Mouse (Mus musculus): Measurements from ENCODE around the gene Akr1d1. TPM values are rescaled to one million over a fixed set of nuclear protein-coding genes. Genes with fewer than 3 reads are reported as not detected.

Akr1d1 gene
- total RNA-seq (2021), result not detected
- long read RNA-seq, experiment 1, result 0 reads
- long read RNA-seq, experiment 2, result 0 reads

GRCm38 (mm10) chr6:37529940-37530339, at the start of gene Akr1d1:
TSS of gene Akr1d1 (plus strand) at chr6:37530173.
- DNase-seq, result no peak
- intact Hi-C loops (cut with DNase I), result no loop called here

GRCm38 (mm10) chr6:37481147-37481546, 48.8 kb upstream of the Akr1d1 start:
- intact Hi-C loops (cut with DNase I), result no loop called here
- DNase-seq, result no peak

- no peak for DNase-seq
- intact Hi-C loops (cut with DNase I), result no loop called here
Measured at GRCm38 (mm10) chr6:37483262-37483661, 46.7 kb upstream of the Akr1d1 start.

GRCm38 (mm10) chr6:37484588-37485070, 45.3 kb upstream of the Akr1d1 start:
- intact Hi-C loops (cut with DNase I), result no loop called here
- no peak for DNase-seq

GRCm38 (mm10) chr6:37486502-37486901, 43.5 kb upstream of the Akr1d1 start:
- DNase-seq, result no peak
- intact Hi-C loops (cut with DNase I), result no loop called here

- intact Hi-C loops (cut with DNase I), result no loop called here
Measured at GRCm38 (mm10) chr6:37492241-37492640, 37.7 kb upstream of the Akr1d1 start.

GRCm38 (mm10) chr6:37494957-37495356, 35.0 kb upstream of the Akr1d1 start:
- intact Hi-C loops (cut with DNase I), result no loop called here
- no peak for DNase-seq

More at GRCm38 (mm10) chr6:37492241-37492640, 37.7 kb upstream of the Akr1d1 start:
- DNase-seq, result no peak

- no peak for DNase-seq
- intact Hi-C loops (cut with DNase I), result no loop called here
Measured at GRCm38 (mm10) chr6:37496866-37497265, 33.1 kb upstream of the Akr1d1 start.

GRCm38 (mm10) chr6:37505588-37505987, 24.4 kb upstream of the Akr1d1 start:
- intact Hi-C loops (cut with DNase I), result no loop called here
- no peak for DNase-seq

GRCm38 (mm10) chr6:37506909-37507515, 23.0 kb upstream of the Akr1d1 start:
- no peak for DNase-seq
- intact Hi-C loops (cut with DNase I), result no loop called here

- no peak for DNase-seq
- intact Hi-C loops (cut with DNase I), result no loop called here
Measured at GRCm38 (mm10) chr6:37510786-37511185, 19.2 kb upstream of the Akr1d1 start.

- intact Hi-C loops (cut with DNase I), result no loop called here
- DNase-seq, result no peak
Measured at GRCm38 (mm10) chr6:37520631-37521375, 9.2 kb upstream of the Akr1d1 start.

- DNase-seq, result no peak
- intact Hi-C loops (cut with DNase I), result no loop called here
Measured at GRCm38 (mm10) chr6:37532036-37532435, 2.1 kb downstream of the Akr1d1 start.

GRCm38 (mm10) chr6:37536831-37537230, 6.9 kb downstream of the Akr1d1 start:
- intact Hi-C loops (cut with DNase I), result no loop called here
- no peak for DNase-seq

- intact Hi-C loops (cut with DNase I), result no loop called here
- DNase-seq, result no peak
Measured at GRCm38 (mm10) chr6:37537801-37538200, 7.8 kb downstream of the Akr1d1 start.

GRCm38 (mm10) chr6:37538792-37539191, 8.8 kb downstream of the Akr1d1 start:
- no peak for DNase-seq
- intact Hi-C loops (cut with DNase I), result no loop called here

- no peak for DNase-seq
- intact Hi-C loops (cut with DNase I), result no loop called here
Measured at GRCm38 (mm10) chr6:37539403-37539802, 9.4 kb downstream of the Akr1d1 start.

GRCm38 (mm10) chr6:37540113-37540512, 10.1 kb downstream of the Akr1d1 start:
- intact Hi-C loops (cut with DNase I), result no loop called here
- DNase-seq, result no peak

- intact Hi-C loops (cut with DNase I), result no loop called here
- DNase-seq, result no peak
Measured at GRCm38 (mm10) chr6:37541171-37541570, 11.2 kb downstream of the Akr1d1 start.

- intact Hi-C loops (cut with DNase I), result no loop called here
Measured at GRCm38 (mm10) chr6:37542145-37542544, 12.2 kb downstream of the Akr1d1 start.

GRCm38 (mm10) chr6:37552760-37553159, 22.8 kb downstream of the Akr1d1 start:
- no peak for DNase-seq
- intact Hi-C loops (cut with DNase I), result loop anchor here (2.0 kb wide), 1 partner anchor 66 kb away; no protein-coding TSS in a partner anchor

More at GRCm38 (mm10) chr6:37542145-37542544, 12.2 kb downstream of the Akr1d1 start:
- DNase-seq, result no peak

- no peak for DNase-seq
- intact Hi-C loops (cut with DNase I), result loop anchor here (2.0 kb wide), 1 partner anchor 65 kb away; no protein-coding TSS in a partner anchor
Measured at GRCm38 (mm10) chr6:37553926-37554325, 24.0 kb downstream of the Akr1d1 start.

All from gastrocnemius, postnatal 36 days (tissue).